Mouse (Mus musculus): ENCODE measurements around the gene Cavin1.

Gene Cavin1

DNA sequence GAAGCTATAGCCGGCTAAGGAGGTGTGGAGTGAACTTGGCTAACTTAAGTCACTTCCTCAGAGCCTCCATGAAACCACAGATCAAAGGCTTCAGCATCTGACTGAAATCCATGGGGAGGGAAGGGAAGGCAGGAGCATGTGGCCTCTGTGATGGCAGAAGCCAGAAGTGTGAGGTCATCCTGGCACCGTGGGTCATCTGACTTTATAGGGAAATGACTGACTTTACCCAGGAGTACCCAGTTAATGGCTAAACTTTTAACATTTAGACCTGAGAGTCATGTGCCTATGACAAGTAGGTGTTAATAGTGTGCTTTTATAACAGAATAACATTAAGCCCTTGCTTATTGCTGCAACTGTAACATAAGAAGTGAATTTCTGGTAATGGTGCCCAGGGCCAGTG is 62.6 kb downstream of the Cavin1 start:
- peak; percentile 57 for DNase-seq

- no peak for DNase-seq
Observed at GRCm38 (mm10) chr11:100906885-100907284, 63.8 kb downstream of the Cavin1 start.

Data from kidney, adult 11 months (tissue).